Mouse (Mus musculus) gastrocnemius, adult 2 months (tissue): ENCODE data around the gene Amy2a4. TPM values are rescaled to one million over a fixed set of nuclear protein-coding genes. Genes with fewer than 3 reads are reported as not detected.
"Not testable (repeated sequence)": the region's sequence is repeated elsewhere in the genome, so short reads cannot be mapped to it uniquely, and the experiment has no call there.

ENCODE experiments used
- DNase-seq: peaks from one replicate; pipeline ENCODE4 v3.0.0; 2022
- H3K27ac ChIP-seq: fragments of 200-600 bp; 2 replicates; pipeline ENCODE4 v1.8.1; 2022; ENCODE audit warnings: mild to moderate bottlenecking
- H3K4me3 ChIP-seq: fragments of 200-600 bp; 2 replicates; pipeline ENCODE4 v1.8.1; 2022; ENCODE audit warnings: mild to moderate bottlenecking, moderate library complexity
- intact Hi-C: fragments of 180-260 bp; cut with DNase I; formaldehyde crosslinking; loops from one replicate; pipeline ENCODE4 v1.15.1; 2025
- long read RNA-seq, 2 experiments: library from polyadenylated mRNA; stranded (forward); transcript quantifications; one replicate each; pipeline ENCODE4 v2.0.0; 2021
- total RNA-seq, 2 experiments: library from RNA; stranded (reverse); gene quantifications; 2 replicates each; pipeline ENCODE4 v1.2.3; 2021

Gene Amy2a4
- not detected for total RNA-seq
- long read RNA-seq, experiment 1 = 0 reads
- long read RNA-seq, experiment 2 = 0 reads

- H3K4me3 ChIP-seq, H3K27ac ChIP-seq, intact Hi-C loops, DNase-seq: not testable (repeated sequence)
Measured at GRCm38 (mm10) chr3:113291349-113291748, at the start of gene Amy2a4. Amy2a4 (minus strand) TSS chr3:113291449.

- H3K27ac ChIP-seq, H3K4me3 ChIP-seq, intact Hi-C loops, DNase-seq: not testable (repeated sequence)
Measured at GRCm38 (mm10) chr3:113323952-113324351, 32.7 kb upstream of the Amy2a4 start, which contains the start of gene Amy2a3. Amy2a3 (minus strand) TSS chr3:113324052.

- DNase-seq, H3K4me3 ChIP-seq, H3K27ac ChIP-seq, intact Hi-C loops: not testable (repeated sequence)
Measured at GRCm38 (mm10) chr3:113312937-113313336, 21.7 kb upstream of the Amy2a4 start.

GRCm38 (mm10) chr3:113280285-113280684 is 11.0 kb downstream of the Amy2a4 start:
- DNase-seq, intact Hi-C loops, H3K4me3 ChIP-seq, H3K27ac ChIP-seq: not testable (repeated sequence)

GRCm38 (mm10) chr3:113279586-113279985 is 11.7 kb downstream of the Amy2a4 start:
- H3K27ac ChIP-seq, DNase-seq, intact Hi-C loops: not testable (repeated sequence)

GRCm38 (mm10) chr3:113258737-113259136 is 32.5 kb downstream of the Amy2a4 start, which contains the start of gene Amy2a5:
Amy2a5 (minus strand) TSS chr3:113258837.
- intact Hi-C loops, H3K27ac ChIP-seq, DNase-seq, H3K4me3 ChIP-seq: not testable (repeated sequence)

More at GRCm38 (mm10) chr3:113279586-113279985, 11.7 kb downstream of the Amy2a4 start:
- H3K4me3 ChIP-seq = not testable (repeated sequence)

Other genes with a start within 250 kb of the Amy2a4 start
- gene Amy2a5, start 32.6 kb downstream of the Amy2a4 start, total RNA-seq = not detected
- gene Amy2a3, start 32.6 kb upstream of the Amy2a4 start, total RNA-seq = not detected
- gene Amy2a2, start 65.2 kb upstream of the Amy2a4 start, total RNA-seq = not detected
- gene Amy2a1, start 241.0 kb upstream of the Amy2a4 start, total RNA-seq = not detected